Mouse (Mus musculus) left cerebral cortex, adult 2 months (tissue): ENCODE results near the gene Lrmda. TPM values are rescaled to one million over a fixed set of nuclear protein-coding genes. Genes with fewer than 3 reads are reported as not detected.

Source experiments
- DNase-seq, 2 experiments: peaks; one replicate each; pipeline ENCODE4 v3.0.0; 2021 to 2022; ENCODE audit warnings: low spot score in 2 of 2, mixed read lengths in 1 of 2; ENCODE audit errors: extremely low spot score in 1 of 2
- H3K27ac ChIP-seq: fragments of 200-600 bp; 2 replicates; pipeline ENCODE4 v1.8.1; 2022
- H3K4me3 ChIP-seq: fragments of 200-600 bp; 2 replicates; pipeline ENCODE4 v1.8.1; 2022
- CTCF ChIP-seq: fragments of 200-600 bp; IDR thresholded peaks from 2 replicates; pipeline ENCODE4 v1.8.1; 2022; ENCODE audit warnings: antibody characterized with exemption, mild to moderate bottlenecking, moderate library complexity
- intact Hi-C: fragments of 180-260 bp; cut with DNase I; formaldehyde crosslinking; loops from one replicate; pipeline ENCODE4 v1.15.1; 2025
- total RNA-seq, 2 experiments: library from RNA; stranded (reverse); gene quantifications; 2 replicates each; pipeline ENCODE4 v1.2.3; 2021

Gene Lrmda
- total RNA-seq, 2 experiments from 2014 or later = 0.87 to 0.97 TPM

DNA sequence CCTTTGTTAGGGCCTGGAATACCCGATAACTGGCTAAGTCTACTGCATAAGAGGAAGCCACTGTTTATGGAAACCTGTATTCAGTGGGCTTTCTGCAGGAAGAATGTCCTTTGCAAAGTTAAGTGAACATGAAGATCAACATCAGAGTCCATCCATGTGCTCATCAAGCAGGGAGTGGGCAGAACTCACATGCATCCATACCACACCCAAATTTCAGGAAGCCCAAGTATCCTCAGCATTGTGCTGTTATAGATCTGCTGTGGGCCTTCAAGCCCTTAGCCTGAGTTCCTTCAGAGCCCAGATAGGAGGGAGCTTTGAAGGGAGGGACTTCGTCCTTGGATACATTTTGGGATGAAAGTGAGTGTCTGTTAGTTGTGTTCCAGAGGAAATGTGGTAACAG, 681.2 kb downstream of the Lrmda start:
- DNase-seq = no peak
- Histone ChIP-seq H3K27ac (no peak overlapping the region), H3K4me3 (no peak overlapping the region)
- no peak for TF ChIP-seq CTCF
- intact Hi-C loops = no loop called here

DNA sequence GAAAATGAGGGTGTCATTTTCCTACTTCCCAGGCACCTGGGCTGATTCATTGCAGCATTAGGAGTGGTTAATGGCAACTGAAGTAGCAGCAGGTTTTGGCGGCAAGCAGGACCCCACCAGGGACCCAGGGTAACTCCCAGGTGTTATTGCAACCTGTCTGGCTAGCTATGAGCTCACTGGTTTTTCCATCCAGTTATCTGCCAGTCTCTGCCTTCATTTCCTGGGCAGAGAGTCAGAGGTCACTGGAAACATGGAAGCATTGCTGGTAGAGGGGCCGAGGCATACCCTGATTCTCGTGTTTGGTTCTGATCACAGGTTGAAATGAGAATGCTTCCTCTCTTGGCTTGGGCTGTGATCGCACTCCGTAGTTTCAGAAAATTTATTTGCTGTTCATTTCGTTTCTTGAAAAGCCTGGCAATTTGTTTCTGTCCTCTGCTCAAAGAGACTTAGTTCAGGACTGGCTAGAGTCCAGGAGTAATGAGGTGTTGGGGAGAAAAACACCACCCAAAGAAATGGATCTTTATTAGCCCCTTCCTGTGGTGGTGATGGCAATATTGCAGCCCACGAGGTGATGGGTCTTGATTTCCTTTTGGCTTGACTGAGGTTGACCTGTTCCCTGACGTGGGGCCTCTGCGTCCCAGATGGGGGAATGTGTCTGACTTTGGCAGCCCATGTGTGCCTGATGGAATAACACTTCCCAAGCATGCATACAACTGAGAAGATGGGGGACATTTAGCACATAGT, 688.6 kb downstream of the Lrmda start:
- intact Hi-C loops = no loop called here
- no peak overlapping the region for H3K27ac ChIP-seq
- no peak overlapping the region for H3K4me3 ChIP-seq
- DNase-seq = no peak
- no peak for TF ChIP-seq CTCF

DNA sequence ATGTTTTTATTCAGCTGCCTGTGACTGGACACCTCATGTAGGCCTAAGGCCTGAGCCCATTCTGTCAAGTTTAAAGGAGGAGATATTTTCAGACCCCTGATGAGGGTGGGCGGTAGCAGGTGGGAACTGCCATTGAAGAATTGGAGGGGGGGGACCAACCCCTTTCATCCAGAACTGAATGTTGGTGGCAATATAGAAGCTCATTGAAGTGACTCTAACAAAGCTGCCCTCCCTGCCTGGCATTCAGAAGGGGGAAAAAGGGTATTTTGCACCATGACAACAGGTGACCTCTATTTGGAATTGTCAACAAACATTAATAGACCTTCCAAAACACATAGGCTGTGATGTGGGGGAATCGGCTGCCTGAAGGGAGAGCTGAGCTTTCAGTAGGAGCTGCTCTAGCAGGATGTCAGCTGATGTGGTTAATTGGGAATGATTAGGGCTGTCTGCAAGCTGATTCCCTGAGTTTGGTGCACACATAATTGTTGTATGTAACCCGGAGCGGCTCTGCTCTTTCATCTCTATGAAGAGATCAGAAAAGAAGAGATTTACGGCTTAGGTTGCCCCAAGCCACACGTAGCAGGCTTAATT, 690.7 kb downstream of the Lrmda start:
- Histone ChIP-seq H3K27ac (no peak overlapping the region), H3K4me3 (no peak overlapping the region)
- intact Hi-C loops = no loop called here
- no peak for DNase-seq
- no peak for TF ChIP-seq CTCF

DNA sequence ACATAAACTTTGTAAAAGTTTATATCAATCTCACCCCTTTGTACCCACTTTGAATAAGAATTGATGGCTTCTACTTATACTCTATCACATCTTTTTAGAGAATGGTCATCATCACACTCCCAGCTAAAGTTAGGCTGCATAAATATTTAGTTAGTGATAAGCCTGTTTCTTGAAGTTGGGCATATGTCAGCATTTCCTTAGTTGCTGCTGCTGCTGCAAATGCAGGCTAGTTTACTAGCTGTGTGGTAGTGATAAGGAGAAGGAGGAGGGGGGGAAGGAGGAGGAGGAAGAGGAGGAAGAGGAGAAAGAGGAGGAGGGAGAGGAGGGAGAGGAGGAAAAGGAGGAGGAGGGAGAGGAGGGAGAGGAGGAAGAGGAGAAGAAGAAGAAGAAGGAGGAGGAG, 692.9 kb downstream of the Lrmda start:
- no peak for TF ChIP-seq CTCF
- Histone ChIP-seq H3K27ac (no peak overlapping the region), H3K4me3 (no peak overlapping the region)
- no peak for DNase-seq
- intact Hi-C loops = no loop called here

DNA sequence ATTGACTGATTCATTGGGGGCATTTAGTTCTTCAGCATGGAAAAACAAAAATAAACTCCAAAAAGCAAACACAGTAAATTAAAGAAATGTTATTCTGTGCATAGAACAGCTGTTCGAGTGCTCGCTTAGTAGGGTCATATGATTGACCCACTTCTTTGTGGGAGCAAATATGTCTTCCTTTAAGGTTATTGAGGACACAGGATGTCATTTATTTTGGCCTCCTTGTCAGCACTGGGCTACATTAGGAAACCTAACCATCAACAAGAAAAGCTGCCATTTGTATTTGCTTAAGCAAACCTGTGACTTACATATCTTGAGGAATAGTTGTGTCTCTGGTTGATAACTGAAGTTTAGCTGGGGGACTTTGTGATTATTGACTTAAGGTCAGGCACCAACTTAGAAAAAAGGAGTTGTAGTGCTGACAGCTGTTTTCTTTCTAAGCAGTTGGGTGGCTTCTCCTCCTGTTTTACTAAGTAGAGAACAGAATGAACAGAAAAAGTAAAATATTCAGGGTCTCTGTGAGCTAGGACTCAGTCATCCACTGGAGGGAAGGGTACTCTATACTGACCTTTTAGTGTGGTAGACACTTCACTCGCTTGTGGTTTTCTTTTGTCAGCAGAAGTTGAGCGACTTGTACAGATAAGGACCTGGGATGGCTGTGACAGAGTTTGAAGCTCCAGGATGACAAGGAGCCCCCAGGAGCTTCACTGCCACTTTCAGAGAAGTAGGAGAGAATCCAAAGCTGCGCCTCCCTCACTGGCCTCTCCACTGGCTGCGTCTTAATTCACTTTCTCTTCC, 696.3 kb downstream of the Lrmda start:
- H3K27ac ChIP-seq = no peak overlapping the region
- no peak for TF ChIP-seq CTCF
- intact Hi-C loops = no loop called here
- no peak for DNase-seq
- H3K4me3 ChIP-seq = no peak overlapping the region

DNA sequence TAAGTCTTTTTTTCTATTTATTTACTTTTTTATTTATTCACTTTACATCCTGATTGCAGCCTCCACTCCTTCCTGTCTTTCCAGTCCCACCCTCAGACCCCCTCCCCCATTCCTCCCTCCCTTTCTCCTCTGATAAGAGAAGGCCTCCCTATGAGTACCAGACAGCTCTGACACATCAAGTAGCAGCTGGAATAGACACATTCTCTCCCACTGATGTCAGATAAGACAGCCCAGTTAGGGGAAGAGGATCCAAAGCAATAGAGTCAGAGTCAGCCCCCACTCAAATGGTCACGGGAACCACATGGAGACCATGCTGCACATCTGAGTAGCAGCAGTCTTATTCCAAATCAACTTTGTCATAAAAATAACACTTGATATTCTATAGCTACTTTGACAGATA, 700.5 kb downstream of the Lrmda start:
- no peak for TF ChIP-seq CTCF
- Histone ChIP-seq H3K4me3 (no peak overlapping the region), H3K27ac (no peak overlapping the region)
- no peak for DNase-seq
- intact Hi-C loops = no loop called here

DNA sequence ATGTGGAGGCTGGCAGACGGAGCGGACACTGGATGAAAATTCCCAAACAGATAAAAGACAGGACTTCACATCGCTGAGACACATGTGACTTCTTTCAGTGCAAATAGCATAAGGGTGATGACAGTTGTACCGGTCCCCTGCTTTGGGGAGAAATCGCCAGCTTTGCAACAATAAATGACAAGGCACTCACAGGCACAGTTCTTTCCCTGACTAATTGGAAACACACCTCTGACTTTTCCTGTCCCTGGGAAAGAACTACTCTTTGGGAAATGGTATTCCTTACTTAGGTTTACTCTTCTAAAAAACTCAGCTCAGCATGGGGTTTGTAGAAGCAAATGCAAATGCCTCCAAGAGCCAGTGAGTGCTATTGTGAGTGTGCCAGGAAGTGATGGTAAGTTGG, 702.3 kb downstream of the Lrmda start:
- intact Hi-C loops = no loop called here
- Histone ChIP-seq H3K4me3 (no peak overlapping the region), H3K27ac (no peak overlapping the region)
- no peak for TF ChIP-seq CTCF
- DNase-seq = no peak

DNA sequence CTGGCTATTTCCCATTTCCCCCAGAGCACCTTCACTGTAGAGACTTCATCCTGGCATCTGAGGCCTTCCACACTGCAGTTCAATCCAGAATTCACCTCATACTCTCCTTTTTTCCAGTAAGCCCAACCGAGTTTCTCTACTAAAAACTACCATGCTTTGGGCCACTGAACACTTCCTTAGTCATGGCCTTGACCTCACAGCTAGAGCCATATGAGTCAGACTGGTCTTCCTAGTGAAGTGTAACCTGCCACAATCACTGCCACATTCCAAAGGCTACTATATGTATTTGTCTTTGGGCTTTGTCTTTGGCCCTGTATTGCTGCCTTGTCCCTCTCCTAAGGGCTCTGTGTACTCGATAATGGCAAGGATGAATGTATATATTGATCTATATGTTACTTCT, 708.0 kb downstream of the Lrmda start:
- intact Hi-C loops = no loop called here
- no peak overlapping the region for H3K27ac ChIP-seq
- no peak overlapping the region for H3K4me3 ChIP-seq
- DNase-seq = no peak
- no peak for TF ChIP-seq CTCF

DNA sequence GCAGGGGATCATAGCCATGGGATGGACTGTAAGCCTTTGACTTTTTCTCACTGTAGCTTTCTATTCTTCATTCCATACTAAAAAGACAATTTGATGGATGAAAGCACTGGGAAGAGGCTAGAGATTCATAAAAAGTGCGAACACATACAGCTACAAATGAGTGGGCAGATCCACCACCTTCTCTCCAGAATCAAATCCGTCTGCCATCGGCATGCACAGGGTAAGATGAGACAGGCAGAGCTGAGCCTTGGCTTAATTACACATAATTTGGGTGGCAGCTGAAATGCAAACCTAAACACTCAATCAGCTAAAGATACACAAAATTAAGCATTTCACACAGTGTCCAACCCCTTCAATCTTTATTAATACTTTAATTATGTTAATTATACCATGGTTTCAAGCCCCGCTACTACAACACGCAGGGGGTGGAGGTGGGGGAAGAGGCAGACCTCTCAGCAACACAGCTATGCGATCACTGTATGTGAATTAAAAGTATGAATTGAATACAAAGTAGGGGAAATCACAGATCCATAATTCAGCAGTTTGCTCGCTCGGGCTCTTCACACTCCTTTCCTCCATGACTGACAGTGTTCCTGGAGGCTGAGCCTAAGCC, 709.2 kb downstream of the Lrmda start:
- H3K4me3 ChIP-seq = no peak overlapping the region
- intact Hi-C loops = no loop called here
- no peak for DNase-seq
- no peak for TF ChIP-seq CTCF
- H3K27ac ChIP-seq = no peak overlapping the region

DNA sequence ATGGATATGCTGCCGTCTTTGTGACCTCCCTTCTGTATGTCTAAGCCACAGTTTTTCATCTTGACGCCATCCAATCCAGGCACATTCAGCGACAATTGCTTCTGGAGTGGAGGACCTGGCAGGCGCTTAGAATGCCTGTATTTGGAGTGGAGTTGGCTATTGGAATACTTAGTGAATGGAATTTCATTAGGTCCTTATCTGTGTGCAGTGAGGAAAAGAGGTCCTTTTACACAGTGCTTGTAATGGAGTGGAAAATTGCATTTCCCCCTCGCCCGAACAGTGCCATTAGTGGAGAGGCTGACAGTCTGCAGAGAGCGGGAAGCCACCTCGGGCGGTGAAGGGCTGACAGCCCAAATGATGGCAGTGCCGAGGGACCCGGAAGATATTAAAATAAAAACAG, 719.1 kb downstream of the Lrmda start:
- intact Hi-C loops = no loop called here

DNA sequence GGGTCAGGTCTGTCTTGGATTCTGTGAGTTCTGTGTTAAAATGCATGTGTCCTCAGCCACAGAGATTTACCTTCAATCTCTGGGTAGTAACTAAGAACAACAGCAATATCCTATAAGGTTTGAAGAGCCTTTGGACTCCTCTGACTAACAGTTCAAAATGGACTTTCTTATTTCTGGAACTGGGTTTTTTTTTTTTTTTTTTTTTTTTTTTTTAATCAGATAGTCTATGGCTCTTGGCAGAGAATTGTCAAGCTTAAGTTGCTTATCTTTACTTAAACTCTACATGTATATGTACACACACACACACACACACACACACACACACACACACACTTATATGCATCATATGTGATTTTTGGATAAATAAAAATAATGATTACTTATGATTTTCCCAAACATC, 723.0 kb downstream of the Lrmda start:
- intact Hi-C loops = no loop called here
- Histone ChIP-seq H3K4me3 (no peak overlapping the region), H3K27ac (no peak overlapping the region)
- no peak for TF ChIP-seq CTCF
- no peak for DNase-seq

More for the DNA sequence above, 719.1 kb downstream of the Lrmda start:
- no peak for DNase-seq
- no peak for TF ChIP-seq CTCF
- Histone ChIP-seq H3K27ac (no peak overlapping the region), H3K4me3 (no peak overlapping the region)

DNA sequence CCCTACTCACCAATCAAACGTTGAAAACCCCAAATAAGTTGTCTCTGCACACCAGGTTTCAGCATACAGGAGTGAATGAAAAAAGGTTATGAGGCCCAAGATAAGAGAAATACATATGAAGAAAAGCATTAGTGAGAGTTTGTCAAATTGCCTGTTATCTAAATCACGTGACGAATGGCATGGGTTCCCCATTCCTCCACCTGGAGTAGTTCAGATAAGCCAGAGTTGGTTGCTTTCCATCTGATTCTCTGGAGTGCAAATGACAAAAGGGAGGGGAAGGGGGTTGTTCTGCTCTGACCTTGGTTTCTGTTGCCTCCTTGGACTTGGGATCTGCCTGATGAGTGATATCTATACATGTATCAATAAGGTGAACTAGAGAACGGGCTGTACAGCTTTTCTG, 723.8 kb downstream of the Lrmda start:
- intact Hi-C loops = no loop called here
- TF ChIP-seq CTCF = no peak

More for the DNA sequence above, 723.8 kb downstream of the Lrmda start:
- H3K27ac ChIP-seq = no peak overlapping the region
- DNase-seq = no peak
- H3K4me3 ChIP-seq = no peak overlapping the region
